Mouse (Mus musculus): ENCODE data around the gene Gpx7. TPM values are rescaled to one million over a fixed set of nuclear protein-coding genes. Genes with fewer than 3 reads are reported as not detected.
"Not testable (repeated sequence)": the region's sequence is repeated elsewhere in the genome, so short reads cannot be mapped to it uniquely, and the experiment has no call there.

Gene Gpx7
- polyA plus RNA-seq, 1 experiment, result 26.3 TPM

DNA sequence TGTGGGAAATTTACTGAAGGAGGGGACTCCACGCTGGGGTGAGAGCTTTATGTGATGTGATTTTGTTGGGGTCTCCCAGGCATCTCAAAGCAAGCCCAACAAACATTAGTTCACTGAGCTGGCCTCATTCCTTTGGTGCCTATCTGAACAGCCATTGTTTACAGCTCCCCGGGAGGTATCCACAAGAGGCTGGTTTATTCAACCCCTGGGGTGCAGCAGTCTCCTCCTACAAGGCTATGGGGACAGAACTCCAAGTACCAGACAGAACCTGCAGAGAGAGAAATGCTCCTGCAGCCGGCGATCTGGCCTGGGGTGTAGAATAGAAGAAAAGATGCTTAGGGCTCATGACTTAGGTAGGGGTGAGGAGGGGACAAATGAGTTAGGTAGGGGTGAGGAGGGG lies 48.3 kb downstream of the Gpx7 start:
- Histone ChIP-seq H3K4me1 (ENCODE audit: control insufficient read depth, insufficient read depth, low read length) (no peaks in the 10 kb centered on the region), H3K4me3 (replicated peaks; ENCODE audit: extremely low read depth, low read depth, low read length) (no peak overlapping the region)
- TF ChIP-seq CTCF (IDR thresholded peaks at IDR 0.05; ENCODE audit: insufficient read depth, low read length) (no peak), POLR2A (IDR thresholded peaks at IDR 0.05; ENCODE audit: borderline replicate concordance, extremely low read depth, low read depth, low read length) (no peak)
- no peak for DNase-seq
- WGBS, result 74% methylated on average over 4 of the region's 4 CpGs

DNA sequence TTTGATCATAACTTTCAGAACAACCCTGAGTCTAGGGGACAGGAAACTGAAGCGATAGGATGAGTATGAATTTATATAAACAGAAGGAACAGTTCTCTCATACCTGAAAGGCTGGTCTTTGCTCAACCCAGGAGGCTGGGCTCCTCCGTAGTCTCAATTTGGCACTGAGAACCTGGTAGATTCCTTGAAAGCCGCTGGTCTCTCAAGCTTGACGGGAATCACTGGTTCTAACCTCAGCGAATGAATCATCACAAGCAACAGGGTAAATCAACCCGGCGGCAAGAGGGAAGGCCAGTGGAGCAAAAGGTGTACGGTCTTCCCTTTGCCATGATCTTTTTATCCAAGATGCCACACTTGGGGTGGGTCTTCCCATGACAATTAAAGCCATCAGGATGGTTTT lies 49.3 kb downstream of the Gpx7 start:
- Histone ChIP-seq H3K4me1 (ENCODE audit: control insufficient read depth, insufficient read depth, low read length) (no peaks in the 10 kb centered on the region), H3K4me3 (replicated peaks; ENCODE audit: extremely low read depth, low read depth, low read length) (no peak overlapping the region)
- TF ChIP-seq POLR2A (IDR thresholded peaks at IDR 0.05; ENCODE audit: borderline replicate concordance, extremely low read depth, low read depth, low read length) (no peak), CTCF (IDR thresholded peaks at IDR 0.05; ENCODE audit: insufficient read depth, low read length) (no peak)
- 88% methylated on average over 8 of the region's 8 CpGs for WGBS
- DNase-seq, result no peak

DNA sequence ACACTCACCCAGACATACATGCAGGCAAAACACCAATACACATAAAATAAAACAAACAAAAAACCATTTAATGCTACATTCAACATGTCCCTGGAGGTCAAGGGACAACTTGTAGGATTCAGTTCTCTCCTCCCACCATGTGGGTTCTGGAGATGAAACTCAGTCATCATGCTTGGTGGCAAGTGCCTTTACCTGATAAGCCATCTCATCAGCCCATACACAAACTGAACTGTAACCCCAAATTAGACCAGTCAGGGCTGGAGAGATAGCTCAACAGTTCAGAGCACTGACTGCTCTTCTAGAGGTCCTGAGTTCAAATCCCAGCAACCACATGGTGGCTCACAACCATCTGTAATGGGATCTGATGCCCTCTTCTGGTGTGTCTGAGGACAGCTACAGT lies 53.2 kb downstream of the Gpx7 start:
- DNase-seq; H3K4me3 ChIP-seq (replicated peaks; ENCODE audit: extremely low read depth, low read depth, low read length); H3K4me1 ChIP-seq (ENCODE audit: control insufficient read depth, insufficient read depth, low read length): not testable (repeated sequence)

DNA sequence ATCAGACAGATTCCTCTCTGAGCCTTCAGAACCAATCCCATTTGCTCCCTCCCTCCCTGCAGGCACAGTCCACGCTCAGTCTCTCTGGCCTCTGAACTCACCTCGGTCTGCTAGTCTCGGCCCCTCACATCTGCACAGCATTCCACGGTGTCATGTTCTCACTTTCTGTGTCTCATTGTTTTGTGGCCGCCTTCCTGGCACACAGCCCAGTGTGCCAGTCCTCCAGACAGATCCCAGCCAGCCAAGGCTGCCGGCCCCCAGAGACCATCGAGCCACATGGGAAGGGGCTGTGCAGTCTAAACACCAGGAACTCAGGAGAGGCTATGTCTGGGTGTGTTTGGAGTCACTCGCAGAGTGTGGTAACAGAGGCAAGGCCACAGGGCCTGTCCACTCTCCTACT lies 55.9 kb downstream of the Gpx7 start:
- peak; percentile 19 for DNase-seq
- WGBS, result 13% methylated on average over 8 of the region's 8 CpGs
- no peak for TF ChIP-seq POLR2A (IDR thresholded peaks at IDR 0.05; ENCODE audit: borderline replicate concordance, extremely low read depth, low read depth, low read length)
- no peak for TF ChIP-seq CTCF (IDR thresholded peaks at IDR 0.05; ENCODE audit: insufficient read depth, low read length)
- H3K4me3 ChIP-seq (replicated peaks; ENCODE audit: extremely low read depth, low read depth, low read length), result no peak overlapping the region
- peaks cover 5% of the 10 kb centered on the region for H3K4me1 ChIP-seq (ENCODE audit: control insufficient read depth, insufficient read depth, low read length)

Other genes starting within 250 kb of the Gpx7 start
- 53.7 and 67.0 TPM in 2 replicates for gene Echdc2, start 241.5 kb downstream of the Gpx7 start, polyA plus RNA-seq (2012; rRNA removed)
- gene Zyg11a, start 188.9 kb downstream of the Gpx7 start, polyA plus RNA-seq (2012; rRNA removed), result 0.05 and 0.19 TPM in 2 replicates
- 6.2 and 8.7 TPM in 2 replicates for gene Zyg11b, start 105.9 kb downstream of the Gpx7 start, polyA plus RNA-seq (2012; rRNA removed)
- 3.2 and 5.2 TPM in 2 replicates for gene Coa7, start 78.8 kb downstream of the Gpx7 start, polyA plus RNA-seq (2012; rRNA removed)
- gene Shisal2a, start 23.6 kb downstream of the Gpx7 start, polyA plus RNA-seq (2012; rRNA removed), result 0.95 and 2.8 TPM in 2 replicates
- 31.3 and 35.0 TPM in 2 replicates for gene Tut4, start 52.5 kb upstream of the Gpx7 start, polyA plus RNA-seq (2012; rRNA removed)
- gene Prpf38a, start 172.4 kb upstream of the Gpx7 start, polyA plus RNA-seq (2012; rRNA removed), result 2.9 and 6.0 TPM in 2 replicates
- 0.09 and 0.21 TPM in 2 replicates for gene Orc1, start 172.5 kb upstream of the Gpx7 start, polyA plus RNA-seq (2012; rRNA removed)
- 27.5 and 31.8 TPM in 2 replicates for gene Cc2d1b, start 213.0 kb upstream of the Gpx7 start, polyA plus RNA-seq (2012; rRNA removed)